Mouse (Mus musculus): Measurements from ENCODE around the gene Elmo2.

- no peak for TF ChIP-seq FLI1 (IDR thresholded peaks at IDR 0.05; ENCODE audit: low read length)
- no peak for TF ChIP-seq GATA1 (IDR thresholded peaks at IDR 0.05; ENCODE audit: borderline replicate concordance, low read length)
These were observed 567 bp downstream of the Elmo2 start for GRCm38 (mm10) chr2:165325521-165326303.
